Mouse (Mus musculus) liver, embryonic 13.5 days (tissue): ENCODE results near the gene Qpctl. TPM values are rescaled to one million over a fixed set of nuclear protein-coding genes. Genes with fewer than 3 reads are reported as not detected.
"Not testable (repeated sequence)": the region's sequence is repeated elsewhere in the genome, so short reads cannot be mapped to it uniquely, and the experiment has no call there.

ENCODE experiments used
- ATAC-seq: fragments of 200-750 bp; cut with Nextera tagmentation; 2 replicates; pipeline ENCODE4 v1.8.0; 2017; ENCODE audit warnings: low read depth, mild to moderate bottlenecking, moderate number of reproducible peaks, moderate library complexity
- DNase-seq: peaks from one replicate; pipeline ENCODE4 v3.0.0; 2022
- H3K27ac ChIP-seq: fragments of 300-500 bp; sonication (generic); 2 replicates; pipeline ENCODE4 v1.5.1; 2015; ENCODE audit warnings: moderate library complexity, mild to moderate bottlenecking, inconsistent platforms
- H3K27me3 ChIP-seq: fragments of 300-500 bp; sonication (generic); 2 replicates; pipeline ENCODE4 v1.6.1; 2015; ENCODE audit warnings: mild to moderate bottlenecking, inconsistent platforms
- H3K36me3 ChIP-seq: fragments of 300-500 bp; sonication (generic); 2 replicates; pipeline ENCODE4 v1.6.1; 2015; ENCODE audit warnings: mild to moderate bottlenecking, inconsistent platforms
- H3K4me1 ChIP-seq: fragments of 300-500 bp; sonication (generic); replicated peaks from 2 replicates; pipeline ENCODE4 v1.6.1; 2015; ENCODE audit warnings: inconsistent platforms
- H3K4me2 ChIP-seq: fragments of 300-500 bp; sonication (generic); 2 replicates; pipeline ENCODE4 v1.6.1; 2015; ENCODE audit warnings: inconsistent platforms, mild to moderate bottlenecking, moderate library complexity
- H3K4me3 ChIP-seq: fragments of 300-500 bp; sonication (generic); replicated peaks from 2 replicates; pipeline ENCODE4 v1.5.1; 2015; ENCODE audit warnings: mild to moderate bottlenecking, inconsistent platforms
- H3K9ac ChIP-seq: fragments of 300-500 bp; sonication (generic); 2 replicates; pipeline ENCODE4 v1.6.1; 2015; ENCODE audit warnings: mild to moderate bottlenecking, inconsistent platforms
- H3K9me3 ChIP-seq: fragments of 300-500 bp; sonication (generic); replicated peaks from 2 replicates; pipeline ENCODE4 v1.6.1; 2016; ENCODE audit warnings: inconsistent platforms
- WGBS: fragments of 180-500 bp; shearing (Covaris S2); methylation state at CpG from one replicate; pipeline ENCODE4 v1.1.7; 2015; ENCODE audit not compliant: insufficient replicate concordance; 5-methylcytosine and 5-hydroxymethylcytosine counted together
- polyA plus RNA-seq: library from polyadenylated mRNA; unstranded; fragments of >200 nt; fragmentation: Nextera tagmentation; extraction: Ambion mirVana; gene quantifications from 2 replicates; pipeline ENCODE4 v1.2.1, GENCODE M21; 2015

Qpctl gene
- polyA plus RNA-seq, 1 experiment from 2014 or later = 4.0 TPM

- Histone ChIP-seq H3K4me1 (peaks cover 47% of the 10 kb centered on the region), H3K27ac (no peak overlapping the region), H3K36me3 (no peaks in the 10 kb centered on the region), H3K4me3 (no peak overlapping the region), H3K27me3 (peaks cover 78% of the 10 kb centered on the region), H3K9me3 (0 out of 2 replicates have a peak, but pooled peaks cover 3% of the 10 kb centered on the region), H3K4me2 (no peak overlapping the region), H3K9ac (no peak overlapping the region)
- ATAC-seq = no peak
- 35% methylated on average over 12 of the region's 12 CpGs for WGBS
- no peak for DNase-seq
Observed at GRCm38 (mm10) chr7:19163752-19164151, 14.7 kb upstream of the Qpctl start.

GRCm38 (mm10) chr7:19162928-19163327, 13.8 kb upstream of the Qpctl start:
- peaks cover 76% of the 10 kb centered on the region for H3K27me3 ChIP-seq
- 69% methylated on average over 7 of the region's 7 CpGs for WGBS
- H3K4me2 ChIP-seq = no peak overlapping the region
- ATAC-seq (no peak), DNase-seq (no peak)
- H3K4me3 ChIP-seq = no peak overlapping the region
- no peaks in the 10 kb centered on the region for H3K36me3 ChIP-seq
- 0 out of 2 replicates have a peak, but pooled peaks cover 3% of the 10 kb centered on the region for H3K9me3 ChIP-seq
- H3K27ac ChIP-seq = no peak overlapping the region
- no peak overlapping the region for H3K9ac ChIP-seq
- peaks cover 47% of the 10 kb centered on the region for H3K4me1 ChIP-seq

GRCm38 (mm10) chr7:19160115-19160514, 11.0 kb upstream of the Qpctl start:
- DNase-seq (no peak), ATAC-seq (peak; percentile 60; the same call in 1 of the 2 replicates)
- peak overlapping the region; percentile 76 for H3K4me2 ChIP-seq
- H3K9me3 ChIP-seq = no peaks in the 10 kb centered on the region
- 2% methylated on average over 20 of the region's 20 CpGs for WGBS
- H3K27me3 ChIP-seq = peaks cover 55% of the 10 kb centered on the region
- H3K4me1 ChIP-seq = peaks cover 54% of the 10 kb centered on the region
- no peak overlapping the region for H3K27ac ChIP-seq
- no peaks in the 10 kb centered on the region; the same call in 1 of the 2 replicates for H3K36me3 ChIP-seq
- H3K9ac ChIP-seq = peak overlapping the region; percentile 55
- peak overlapping the region; percentile 48 for H3K4me3 ChIP-seq

GRCm38 (mm10) chr7:19159411-19159810, 10.3 kb upstream of the Qpctl start:
- Histone ChIP-seq H3K9ac (no peak overlapping the region), H3K4me2 (peak overlapping the region; percentile 76), H3K9me3 (no peaks in the 10 kb centered on the region), H3K27ac (no peak overlapping the region), H3K27me3 (peaks cover 48% of the 10 kb centered on the region), H3K4me3 (no peak overlapping the region), H3K4me1 (peaks cover 47% of the 10 kb centered on the region), H3K36me3 (peaks cover 5% of the 10 kb centered on the region)
- WGBS = 19% methylated on average over 18 of the region's 18 CpGs
- ATAC-seq = no peak
- no peak for DNase-seq

- Histone ChIP-seq H3K27me3 (peaks cover 40% of the 10 kb centered on the region), H3K4me2 (no peak overlapping the region), H3K9ac (no peak overlapping the region), H3K4me3 (no peak overlapping the region), H3K27ac (no peak overlapping the region), H3K4me1 (peaks cover 39% of the 10 kb centered on the region), H3K36me3 (peaks cover 12% of the 10 kb centered on the region), H3K9me3 (no peaks in the 10 kb centered on the region)
- ATAC-seq = no peak
- 64% methylated on average over 11 of the region's 11 CpGs for WGBS
- DNase-seq = no peak
Observed at GRCm38 (mm10) chr7:19158601-19159000, 9.5 kb upstream of the Qpctl start.

GRCm38 (mm10) chr7:19157160-19157800, 8.2 kb upstream of the Qpctl start:
- peaks cover 24% of the 10 kb centered on the region for H3K36me3 ChIP-seq
- peaks cover 27% of the 10 kb centered on the region for H3K27me3 ChIP-seq
- peak; percentile 74 for DNase-seq
- peak overlapping the region; percentile 42; the same call in 1 of the 2 replicates for H3K9ac ChIP-seq
- peak; percentile 70 for ATAC-seq
- H3K27ac ChIP-seq = no peak overlapping the region
- peaks cover 39% of the 10 kb centered on the region for H3K4me1 ChIP-seq
- H3K9me3 ChIP-seq = no peaks in the 10 kb centered on the region
- H3K4me2 ChIP-seq = peak overlapping the region; percentile 41
- 5% methylated on average over 30 of the region's 30 CpGs for WGBS
- H3K4me3 ChIP-seq = no peak overlapping the region

- peaks cover 36% of the 10 kb centered on the region for H3K36me3 ChIP-seq
- DNase-seq = no peak
- no peak overlapping the region for H3K27ac ChIP-seq
- peaks cover 22% of the 10 kb centered on the region for H3K27me3 ChIP-seq
- no peak overlapping the region for H3K4me2 ChIP-seq
- 55% methylated on average over 13 of the region's 13 CpGs for WGBS
- no peak overlapping the region for H3K4me3 ChIP-seq
- no peak for ATAC-seq
- H3K4me1 ChIP-seq = peaks cover 42% of the 10 kb centered on the region
- H3K9ac ChIP-seq = no peak overlapping the region
- H3K9me3 ChIP-seq = no peaks in the 10 kb centered on the region
Observed at GRCm38 (mm10) chr7:19155825-19156475, 6.9 kb upstream of the Qpctl start.

- no peak overlapping the region for H3K4me2 ChIP-seq
- WGBS = 79% methylated on average over 8 of the region's 8 CpGs
Observed at GRCm38 (mm10) chr7:19154796-19155195, 5.7 kb upstream of the Qpctl start.

GRCm38 (mm10) chr7:19151121-19151520, 2.0 kb upstream of the Qpctl start:
- not testable (repeated sequence) for ATAC-seq, DNase-seq, H3K27me3 ChIP-seq, H3K27ac ChIP-seq, H3K9me3 ChIP-seq
- Histone ChIP-seq H3K4me1 (peaks cover 34% of the 10 kb centered on the region), H3K9ac (peak overlapping the region; percentile 85; the same call in 1 of the 2 replicates), H3K4me2 (peak overlapping the region; percentile 96), H3K4me3 (peak overlapping the region; percentile 77), H3K36me3 (peaks cover 36% of the 10 kb centered on the region)
- 81% methylated on average over 10 of the region's 10 CpGs for WGBS

More at GRCm38 (mm10) chr7:19154796-19155195, 5.7 kb upstream of the Qpctl start:
- DNase-seq (no peak), ATAC-seq (no peak)
- Histone ChIP-seq H3K4me3 (no peak overlapping the region), H3K9ac (no peak overlapping the region), H3K9me3 (no peaks in the 10 kb centered on the region), H3K4me1 (peaks cover 42% of the 10 kb centered on the region), H3K27me3 (peaks cover 16% of the 10 kb centered on the region), H3K36me3 (peaks cover 36% of the 10 kb centered on the region), H3K27ac (no peak overlapping the region)

GRCm38 (mm10) chr7:19149626-19150025, 535 bp upstream of the Qpctl start, which contains the start of gene Snrpd2:
Gene Snrpd2, plus strand, starts transcription at chr7:19149722.
- 0% methylated on average over 24 of the region's 24 CpGs for WGBS
- H3K36me3 ChIP-seq = peaks cover 33% of the 10 kb centered on the region
- H3K27me3 ChIP-seq = no peaks in the 10 kb centered on the region
- H3K4me3 ChIP-seq = peak within 1 kb of the TSS; percentile 77
- peaks cover 29% of the 10 kb centered on the region for H3K4me1 ChIP-seq
- peak within 1 kb of the TSS; percentile 82 for H3K27ac ChIP-seq
- H3K9me3 ChIP-seq = no peaks in the 10 kb centered on the region
- H3K4me2 ChIP-seq = peak within 1 kb of the TSS; percentile 96
- H3K9ac ChIP-seq = peak within 1 kb of the TSS; percentile 85
- DNase-seq = peak; percentile 92
- peak; percentile 84 for ATAC-seq

- WGBS = 8% methylated on average over 20 of the region's 20 CpGs
Observed at GRCm38 (mm10) chr7:19148180-19148874, 764 bp downstream of the Qpctl start.

More at GRCm38 (mm10) chr7:19148180-19148874, 764 bp downstream of the Qpctl start:
- peak overlapping the region; percentile 77 for H3K4me3 ChIP-seq
- no peak for ATAC-seq
- peaks cover 29% of the 10 kb centered on the region for H3K4me1 ChIP-seq
- peak overlapping the region; percentile 96 for H3K4me2 ChIP-seq
- DNase-seq = no peak
- no peaks in the 10 kb centered on the region for H3K9me3 ChIP-seq
- H3K27ac ChIP-seq = peak overlapping the region; percentile 82; the same call in 1 of the 2 replicates
- peaks cover 22% of the 10 kb centered on the region for H3K36me3 ChIP-seq
- no peaks in the 10 kb centered on the region for H3K27me3 ChIP-seq
- peak overlapping the region; percentile 76 for H3K9ac ChIP-seq
